Mouse (Mus musculus): Measurements from ENCODE around the gene Prdm16.

Prdm16 gene

DNA sequence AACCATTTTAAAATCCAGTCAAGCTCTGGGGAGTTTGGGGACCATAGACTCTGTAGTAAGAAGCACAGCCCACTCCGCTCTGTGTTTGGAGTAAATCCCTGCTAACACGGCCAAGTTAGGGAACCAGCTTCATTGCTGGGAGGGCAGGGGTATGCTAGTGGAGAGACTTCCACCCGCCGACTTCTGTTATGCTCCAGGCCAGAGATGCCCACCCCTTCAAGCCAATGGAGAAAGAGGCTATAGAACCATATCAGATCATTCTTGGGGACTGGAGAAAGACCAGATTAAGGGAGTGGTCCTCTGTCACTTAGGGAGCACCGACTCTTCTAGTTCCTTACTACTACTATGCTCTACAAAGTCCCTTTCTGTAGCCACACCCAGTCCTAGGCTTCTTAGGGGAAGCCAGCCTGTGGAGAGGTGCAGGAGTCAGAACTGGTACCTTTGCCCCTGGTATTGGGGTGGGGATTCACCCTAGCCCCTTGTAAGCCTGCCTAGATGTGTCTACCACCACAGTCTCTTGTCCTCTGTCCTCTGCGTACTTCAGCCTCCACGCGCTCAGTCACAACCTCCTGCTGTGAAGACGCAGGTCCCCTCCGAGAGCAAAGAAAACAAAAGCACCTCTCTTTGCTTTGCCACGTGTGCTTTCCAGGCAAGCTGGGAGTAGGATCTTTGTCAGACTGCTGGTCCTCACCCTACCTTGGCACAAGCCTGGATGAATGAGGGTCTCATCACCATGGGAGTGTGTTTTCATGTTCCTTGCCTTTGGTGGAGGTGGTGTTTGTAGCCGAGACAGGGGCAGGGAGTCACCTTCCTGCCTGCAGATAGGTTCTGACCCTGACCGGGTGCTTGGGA, 3.1 kb upstream of the Prdm16 start:
- in situ Hi-C loops (cut with MboI, MseI) = no loop called here

- in situ Hi-C loops (cut with MboI, MseI) = no loop called here
Measured at GRCm38 (mm10) chr4:154639126-154639525, 2.5 kb upstream of the Prdm16 start.

GRCm38 (mm10) chr4:154638320-154638886, 1.7 kb upstream of the Prdm16 start:
- in situ Hi-C loops (cut with MboI, MseI) = no loop called here

- in situ Hi-C loops (cut with MboI, MseI) = no loop called here
Measured at GRCm38 (mm10) chr4:154637468-154638319, 1.0 kb upstream of the Prdm16 start.

DNA sequence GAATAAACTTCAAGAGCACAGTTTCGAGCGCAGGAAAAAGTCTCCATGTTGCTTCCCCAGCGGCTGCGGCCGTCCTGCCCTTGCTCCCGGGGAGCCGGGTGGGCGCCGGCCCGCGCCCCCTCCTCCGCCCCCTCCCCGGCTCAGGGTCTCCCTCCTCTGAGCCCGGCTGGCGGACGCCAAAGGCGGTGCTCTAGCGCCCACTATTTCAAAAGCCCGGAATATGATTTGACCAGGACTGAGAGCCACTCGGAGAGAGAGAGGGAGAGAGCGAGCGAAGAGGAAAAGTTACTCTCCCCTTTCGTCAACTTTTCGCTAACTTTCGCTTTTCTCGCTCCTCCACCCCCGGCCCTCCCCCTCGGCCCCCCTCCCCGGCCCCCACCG, 630 bp downstream of the Prdm16 start:
- in situ Hi-C loops (cut with MboI, MseI) = no loop called here

GRCm38 (mm10) chr4:154635241-154636052, 1.2 kb downstream of the Prdm16 start:
- in situ Hi-C loops (cut with MboI, MseI) = no loop called here

- in situ Hi-C loops (cut with MboI, MseI) = no loop called here
Measured at GRCm38 (mm10) chr4:154634470-154635240, 2.0 kb downstream of the Prdm16 start.

DNA sequence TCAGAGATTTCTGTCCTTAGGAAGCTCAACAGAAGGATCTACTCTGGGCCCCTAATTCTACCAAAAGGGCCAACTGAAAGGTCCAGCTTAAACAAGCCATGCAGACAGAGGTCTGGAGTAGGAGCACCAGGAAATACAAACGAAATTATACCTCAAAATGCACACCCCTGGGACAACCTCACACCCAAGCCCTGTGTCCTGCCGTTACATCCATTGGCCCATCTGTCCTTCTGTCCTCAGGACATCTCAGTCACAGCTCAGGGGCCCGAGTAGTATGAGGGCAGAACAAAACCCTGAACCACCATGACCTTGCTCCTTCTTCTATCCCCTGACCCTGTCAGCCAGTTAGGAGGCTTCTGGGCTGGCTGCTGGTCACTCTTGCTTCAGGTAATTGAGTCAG, 2.7 kb downstream of the Prdm16 start:
- in situ Hi-C loops (cut with MboI, MseI) = no loop called here

DNA sequence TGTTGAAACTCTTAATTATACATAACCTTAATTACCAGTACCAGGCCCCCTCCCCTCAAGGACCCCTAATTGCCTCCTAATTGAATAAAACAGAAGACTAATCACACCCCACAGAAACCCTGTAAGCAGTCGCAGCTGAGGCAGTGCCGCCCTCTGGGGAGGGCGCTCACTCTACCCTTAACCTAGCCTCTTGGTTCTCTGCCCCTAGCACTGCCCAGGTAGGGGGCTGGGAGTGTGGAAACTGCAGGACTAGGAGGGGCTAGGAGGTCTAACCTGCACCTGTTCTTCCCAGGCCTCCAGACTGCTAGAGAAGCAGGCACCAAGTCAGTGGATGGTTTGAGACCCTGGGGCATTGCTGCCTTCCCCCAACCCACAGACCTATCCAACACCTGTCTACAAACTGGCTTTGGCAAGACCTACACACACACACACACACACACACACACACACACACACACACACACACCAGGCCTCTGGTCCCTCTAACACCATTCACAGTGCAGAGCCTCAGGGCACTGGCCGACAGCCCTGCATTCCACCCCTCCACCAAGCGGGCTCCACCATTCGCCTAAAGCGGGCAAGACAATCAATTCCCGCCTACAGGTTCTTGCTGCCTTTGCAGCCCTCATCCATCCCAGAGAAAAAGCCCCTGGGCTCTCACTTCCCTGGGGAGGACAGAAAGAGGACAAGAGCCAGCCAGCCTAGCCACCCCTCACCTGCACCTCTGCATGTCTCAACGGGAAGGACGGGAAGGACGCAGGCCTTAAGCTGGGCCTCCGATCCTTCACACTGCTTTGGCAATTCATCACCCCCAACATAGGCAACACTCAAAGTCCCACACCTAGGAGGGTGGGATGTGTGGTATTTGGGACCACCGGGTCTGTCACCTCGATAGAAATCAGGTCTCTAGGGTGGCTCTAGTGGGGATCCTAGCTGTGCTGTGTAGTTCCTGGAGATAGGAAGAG, 3.6 kb downstream of the Prdm16 start:
- in situ Hi-C loops (cut with MboI, MseI) = no loop called here

GRCm38 (mm10) chr4:154630763-154631162, 5.9 kb downstream of the Prdm16 start:
- in situ Hi-C loops (cut with MboI, MseI) = no loop called here

DNA sequence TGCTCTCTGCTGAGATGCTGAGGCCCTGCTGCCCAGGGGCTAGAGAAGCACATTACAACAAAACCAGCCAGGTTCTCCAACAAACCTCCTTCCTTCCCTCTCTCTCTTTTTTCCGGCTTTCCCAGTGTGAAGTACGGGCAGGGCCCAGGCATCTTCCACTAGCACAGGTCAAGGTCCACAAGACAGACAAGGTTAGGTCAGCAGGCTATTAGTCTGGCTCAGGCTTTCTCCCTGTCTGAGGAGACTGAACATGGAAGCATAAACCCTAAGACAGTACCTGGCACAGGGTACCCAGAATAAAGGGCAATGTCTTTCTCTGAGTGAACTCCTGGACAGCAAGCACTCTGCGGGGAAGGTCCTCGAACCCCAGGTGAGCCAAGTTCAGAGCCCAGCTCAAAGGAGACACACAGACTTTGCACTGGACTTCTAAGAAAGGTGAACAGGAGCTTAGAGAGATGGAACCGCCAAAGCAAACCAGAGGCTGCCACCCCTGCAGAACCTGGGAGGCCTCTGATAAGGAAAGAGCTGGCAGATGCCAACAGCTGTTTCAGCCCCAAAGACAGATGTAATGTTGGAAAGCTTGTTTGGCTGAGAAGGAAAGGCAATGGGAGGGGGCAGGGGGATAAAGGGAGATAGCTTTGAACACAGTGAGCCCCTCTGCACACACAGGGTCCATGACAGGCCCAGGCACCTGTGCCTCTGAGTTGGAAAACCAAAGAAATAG, 9.1 kb downstream of the Prdm16 start:
- in situ Hi-C loops (cut with MboI, MseI) = loop anchor here (10.0 kb wide), 1 partner anchor 297 kb away; the partner anchor contains the start of gene Tnfrsf14

- in situ Hi-C loops (cut with MboI, MseI) = loop anchor here (10.0 kb wide), 1 partner anchor 299 kb away; the partner anchor contains the start of gene Tnfrsf14
Measured at GRCm38 (mm10) chr4:154626282-154626681, 10.4 kb downstream of the Prdm16 start.

- in situ Hi-C loops (cut with MboI, MseI) = loop anchor here (10.0 kb wide), 1 partner anchor 299 kb away; the partner anchor contains the start of gene Tnfrsf14
Measured at GRCm38 (mm10) chr4:154625710-154626109, 11.0 kb downstream of the Prdm16 start.

GRCm38 (mm10) chr4:154623241-154623640, 13.4 kb downstream of the Prdm16 start:
- in situ Hi-C loops (cut with MboI, MseI) = loop anchor here (10.0 kb wide), 1 partner anchor 302 kb away; the partner anchor contains the start of gene Tnfrsf14

- in situ Hi-C loops (cut with MboI, MseI) = loop anchor here (10.0 kb wide), 1 partner anchor 302 kb away; the partner anchor contains the start of gene Tnfrsf14
Measured at GRCm38 (mm10) chr4:154622521-154622920, 14.2 kb downstream of the Prdm16 start.

DNA sequence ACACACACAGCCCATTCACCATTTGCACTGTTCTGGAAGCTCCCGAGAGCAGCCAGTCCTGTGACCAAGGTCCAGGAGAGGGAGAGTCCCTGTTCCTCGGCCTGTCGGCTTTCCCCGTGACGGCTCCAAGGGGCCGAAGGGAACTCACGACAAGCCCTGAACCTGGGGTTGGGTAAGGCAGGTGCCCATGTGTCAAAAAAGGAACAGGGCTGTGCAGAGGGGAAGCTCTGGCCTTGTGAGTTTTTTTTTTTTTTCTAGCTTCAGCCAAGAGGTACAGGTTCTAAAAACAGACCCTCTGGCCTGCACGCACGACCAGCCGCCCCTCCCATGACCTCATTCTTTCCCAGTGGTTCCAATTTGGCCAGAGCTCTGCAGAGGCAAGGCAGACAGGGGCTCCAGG, 25.5 kb downstream of the Prdm16 start:
- in situ Hi-C loops (cut with MboI, MseI) = no loop called here

DNA sequence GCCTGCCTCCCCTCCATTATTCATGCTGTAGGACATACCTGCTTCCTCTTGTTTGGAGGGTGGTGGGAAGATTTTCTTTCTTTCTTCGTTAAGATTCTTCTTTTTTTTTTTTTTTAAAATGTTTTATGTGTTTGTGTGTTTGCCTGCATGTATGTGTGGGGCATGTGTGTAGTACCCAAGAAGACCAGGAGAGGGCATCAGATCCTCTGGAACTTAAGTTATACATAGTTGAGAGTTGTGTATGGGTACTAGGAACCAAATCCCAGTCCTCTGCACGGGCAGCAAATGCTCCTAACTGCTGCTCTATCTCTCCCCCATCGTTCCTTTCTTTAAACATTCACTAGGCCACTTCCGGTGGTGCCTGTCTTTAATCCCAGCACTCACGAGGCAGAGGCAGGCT, 28.9 kb downstream of the Prdm16 start:
- in situ Hi-C loops (cut with MboI, MseI) = no loop called here

- in situ Hi-C loops (cut with MboI, MseI) = no loop called here
Measured at GRCm38 (mm10) chr4:154604442-154604830, 32.2 kb downstream of the Prdm16 start.
